Mouse (Mus musculus) G1E-ER4 (cell line): ENCODE results near the gene Il6ra. TPM values are rescaled to one million over a fixed set of nuclear protein-coding genes. Genes with fewer than 3 reads are reported as not detected.

Experiments used
- GATA1 ChIP-seq: IDR thresholded peaks from one replicate; pipeline ENCODE4 v1.8.0; 2012; ENCODE audit warnings: low read length, inconsistent platforms
- polyA plus RNA-seq: library from polyadenylated mRNA; stranded (reverse); fragments of >175 nt; gene quantifications from 2 replicates; pipeline ENCODE4 v1.2.3, GENCODE M21; 2012

The Il6ra gene
- polyA plus RNA-seq: not detected in 2 replicates

DNA sequence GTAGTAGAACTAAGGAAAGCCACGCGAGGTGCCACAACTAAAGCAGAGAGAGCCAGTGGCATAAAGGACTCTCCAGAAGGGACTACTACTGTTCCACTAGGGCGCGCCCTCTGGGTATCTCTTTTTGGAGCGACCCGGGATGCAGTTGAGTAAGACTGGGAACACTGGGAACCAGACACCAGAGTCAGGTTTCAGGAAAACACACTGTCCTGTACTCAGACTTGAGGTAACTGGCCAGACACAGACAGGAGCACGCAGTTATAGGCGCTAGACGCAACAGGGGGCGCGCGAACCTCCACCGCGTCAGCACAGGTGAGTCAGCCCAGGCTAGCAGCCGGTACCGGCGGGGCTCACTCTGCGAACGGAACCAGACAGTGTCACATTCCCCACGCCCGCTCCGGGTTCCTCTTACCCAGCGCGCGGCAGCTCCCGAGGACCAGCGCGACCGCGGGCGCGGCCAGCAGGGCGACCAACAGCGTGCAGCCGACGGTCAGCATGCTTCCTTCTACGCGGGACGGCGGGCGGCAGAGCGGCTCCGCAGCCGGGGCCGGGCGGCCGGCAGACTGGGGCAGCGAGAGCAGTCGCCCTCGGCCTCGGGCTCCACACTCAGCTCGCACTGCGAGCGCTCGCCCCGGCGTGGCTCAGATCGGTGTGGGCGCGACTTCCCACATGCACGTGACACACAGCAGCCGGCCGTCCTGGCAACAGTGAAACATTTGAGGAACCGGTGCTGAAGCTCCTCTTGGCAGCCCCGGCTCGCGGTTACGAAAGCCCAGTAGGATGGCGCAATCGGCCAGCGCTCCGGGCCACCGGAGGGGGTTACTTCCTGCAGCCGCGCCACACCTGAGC, at the start of gene Il6ra:
Il6ra (minus strand) TSS at position 654 of the 849 bp plus-strand sequence.
- TF ChIP-seq GATA1: no peak

DNA sequence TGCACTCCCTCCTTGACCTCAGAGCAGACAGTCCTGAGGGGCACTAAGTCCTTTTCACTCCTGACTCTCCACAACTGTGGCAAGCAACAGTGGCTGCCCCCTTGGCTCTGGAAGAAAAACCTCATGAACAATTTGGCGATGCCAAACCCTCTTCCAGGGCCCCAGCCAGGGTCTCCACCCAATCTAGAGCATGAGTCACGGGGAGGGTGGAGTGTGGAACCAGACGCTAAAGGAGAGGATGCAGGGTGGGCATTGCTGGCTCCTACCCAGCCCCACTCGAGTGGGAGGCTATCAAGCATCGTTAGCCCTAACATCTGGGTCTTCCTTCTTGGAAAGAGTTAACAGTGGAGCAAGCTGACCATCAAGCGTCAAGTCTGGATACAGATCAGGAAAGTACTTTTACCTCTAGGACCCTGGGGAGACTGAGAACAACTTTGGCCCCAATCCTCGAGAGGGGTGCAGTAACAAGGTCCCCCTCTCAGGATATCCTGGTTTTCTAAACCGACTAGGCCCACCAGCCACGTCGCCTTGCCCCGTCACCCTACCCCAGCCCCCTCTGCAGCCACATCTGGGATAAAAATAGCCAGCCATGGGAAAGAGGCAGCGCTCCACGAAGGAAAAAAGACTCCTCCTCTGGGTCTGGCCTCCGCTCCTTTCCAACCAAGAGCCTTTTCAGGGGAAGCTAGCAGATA, 49.2 kb upstream of the Il6ra start:
- no peak for TF ChIP-seq GATA1

DNA sequence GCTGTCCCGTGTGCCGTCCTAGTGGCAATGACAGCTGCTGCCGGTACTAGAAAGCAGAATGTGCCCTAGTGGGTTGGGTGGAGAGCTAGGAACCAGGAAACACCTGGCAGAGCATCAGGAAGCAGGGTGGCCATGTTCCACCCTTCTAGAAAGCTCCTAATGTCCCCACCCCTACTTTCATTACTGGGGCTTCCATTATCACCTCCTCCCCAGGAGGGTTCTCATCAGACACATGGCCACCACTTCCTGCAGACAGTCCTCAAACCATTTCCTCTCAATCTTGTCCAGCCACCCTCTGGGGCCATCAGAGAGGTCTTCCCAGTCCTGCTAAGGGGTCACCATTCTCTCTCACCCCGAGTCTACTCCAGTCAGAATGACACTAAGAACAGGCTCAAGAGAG, 48.4 kb upstream of the Il6ra start:
- TF ChIP-seq GATA1: no peak

DNA sequence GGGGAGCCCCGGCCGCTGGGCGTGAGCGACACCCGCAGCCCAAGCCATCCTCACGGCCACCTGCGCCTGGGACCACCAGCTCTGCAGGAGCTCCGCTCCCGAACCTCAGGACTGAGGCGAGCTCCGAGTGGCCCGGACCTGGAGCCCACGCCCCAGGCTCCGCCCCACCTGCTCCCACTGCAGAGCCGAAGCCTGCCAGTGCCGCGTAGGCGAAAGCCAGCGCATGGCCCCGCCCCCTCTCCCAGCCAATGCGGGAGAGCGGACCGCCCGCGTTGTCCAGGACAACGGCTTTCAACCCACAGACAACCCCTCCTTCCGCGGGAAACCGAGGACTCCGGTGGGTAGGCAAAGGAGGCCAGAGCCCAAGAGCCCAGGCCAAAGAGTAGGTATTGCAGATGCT, 47.5 kb upstream of the Il6ra start:
- TF ChIP-seq GATA1: no peak

DNA sequence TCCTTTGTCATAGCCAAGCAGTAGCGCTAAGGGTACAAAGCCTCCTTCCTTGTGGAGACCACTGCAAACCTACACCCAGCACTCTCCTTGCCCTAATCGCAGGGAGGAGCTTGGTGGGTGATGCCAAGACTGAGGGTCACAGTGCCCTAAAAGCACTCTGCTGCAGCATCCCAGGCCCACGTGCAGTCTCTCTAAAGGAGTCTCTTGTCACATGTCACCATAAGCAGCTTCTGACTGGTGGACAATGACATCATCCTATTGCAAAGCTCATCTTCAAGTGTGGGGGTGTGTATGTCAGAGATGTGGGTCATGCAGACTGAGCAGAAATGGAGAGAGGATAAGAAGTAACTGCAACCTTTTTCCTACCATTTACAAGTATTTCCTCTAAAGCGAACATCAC, 46.4 kb upstream of the Il6ra start:
- TF ChIP-seq GATA1: no peak

DNA sequence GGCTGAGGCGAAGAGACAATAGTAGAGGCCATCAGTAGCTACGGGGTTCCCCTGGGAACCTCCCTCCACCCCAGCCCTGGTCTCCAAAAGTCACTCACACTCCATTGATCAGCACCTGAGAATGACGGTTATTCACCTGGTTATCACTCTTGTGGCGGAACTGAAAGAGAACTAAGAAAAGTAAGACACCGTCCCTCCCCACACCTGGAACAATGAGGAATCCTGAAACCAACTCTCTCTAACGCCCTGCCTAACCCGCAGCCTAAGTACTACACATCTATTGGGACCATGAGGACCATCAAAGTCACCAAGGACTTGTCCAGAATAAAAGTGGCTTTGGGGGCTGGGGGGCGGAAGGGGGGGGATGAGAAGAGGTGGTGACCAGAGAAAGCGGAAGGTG, 44.9 kb upstream of the Il6ra start:
- TF ChIP-seq GATA1: no peak

DNA sequence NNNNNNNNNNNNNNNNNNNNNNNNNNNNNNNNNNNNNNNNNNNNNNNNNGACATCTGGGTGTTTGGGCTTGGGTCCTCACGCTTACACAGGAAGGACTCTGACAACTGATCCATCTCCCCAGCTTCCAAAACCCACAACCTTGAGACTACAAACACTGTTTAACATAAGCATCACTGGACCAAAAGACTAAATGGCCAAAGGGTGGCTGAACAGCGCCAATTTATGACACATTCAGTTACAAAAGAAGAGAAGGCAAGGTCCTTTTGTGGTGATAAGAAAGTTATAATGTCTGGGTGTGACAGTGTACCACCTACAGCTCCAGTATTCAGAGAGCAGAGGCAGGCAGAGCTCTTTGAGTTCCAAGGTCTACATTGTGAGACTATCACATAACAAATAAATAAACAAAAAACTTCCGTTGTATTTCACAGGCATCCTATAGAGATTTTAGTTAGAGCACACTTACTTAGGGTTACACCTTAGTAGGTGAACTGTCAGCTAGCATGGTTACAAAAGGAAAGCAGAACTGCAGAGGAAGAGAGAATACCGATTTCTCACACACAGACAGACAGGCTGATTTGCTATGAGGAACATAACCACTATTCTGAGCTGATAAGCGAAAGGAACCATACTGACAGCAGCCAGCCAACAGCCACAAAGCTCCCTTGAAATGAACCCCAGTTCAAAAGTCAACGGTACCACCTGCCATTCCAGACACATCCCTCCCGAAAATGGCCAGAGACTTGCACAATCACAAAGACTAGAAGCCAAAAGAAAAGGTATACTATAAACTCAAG, 43.4 kb upstream of the Il6ra start:
- no peak for TF ChIP-seq GATA1

DNA sequence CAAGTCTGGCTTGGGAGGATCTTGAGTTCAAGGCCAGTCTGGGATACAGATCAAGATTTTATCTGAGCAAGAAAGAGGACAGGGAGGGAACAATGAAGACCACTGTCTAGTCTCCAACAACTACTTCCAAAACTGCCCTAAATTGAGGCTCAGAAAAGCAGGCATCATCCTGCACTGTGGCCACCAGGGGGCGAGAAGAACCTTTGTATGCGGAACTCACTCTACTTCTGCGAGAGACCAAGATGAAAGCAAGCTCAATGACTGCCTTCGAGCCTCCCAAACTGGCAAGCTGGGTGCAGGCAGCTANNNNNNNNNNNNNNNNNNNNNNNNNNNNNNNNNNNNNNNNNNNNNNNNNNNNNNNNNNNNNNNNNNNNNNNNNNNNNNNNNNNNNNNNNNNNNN, 40.4 kb upstream of the Il6ra start:
- TF ChIP-seq GATA1: no peak

DNA sequence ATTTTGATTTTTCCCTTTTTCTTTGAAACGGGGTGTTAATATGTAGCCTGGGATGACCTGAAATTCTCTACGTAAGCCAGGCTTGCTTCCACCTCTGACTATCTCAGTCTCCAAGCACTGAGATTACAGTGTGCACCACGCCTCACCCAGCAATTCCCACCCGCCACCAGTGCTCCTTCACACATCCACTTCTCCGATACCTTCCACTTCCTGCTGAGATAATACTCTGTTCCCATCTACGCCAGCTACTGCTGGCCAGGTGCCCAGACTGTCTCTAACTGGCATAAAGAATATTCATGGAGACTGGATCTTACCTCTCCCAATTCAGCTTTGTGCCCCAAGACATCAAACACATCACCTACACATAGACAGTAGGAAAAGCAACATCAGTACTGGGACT, 35.7 kb upstream of the Il6ra start:
- TF ChIP-seq GATA1: no peak

DNA sequence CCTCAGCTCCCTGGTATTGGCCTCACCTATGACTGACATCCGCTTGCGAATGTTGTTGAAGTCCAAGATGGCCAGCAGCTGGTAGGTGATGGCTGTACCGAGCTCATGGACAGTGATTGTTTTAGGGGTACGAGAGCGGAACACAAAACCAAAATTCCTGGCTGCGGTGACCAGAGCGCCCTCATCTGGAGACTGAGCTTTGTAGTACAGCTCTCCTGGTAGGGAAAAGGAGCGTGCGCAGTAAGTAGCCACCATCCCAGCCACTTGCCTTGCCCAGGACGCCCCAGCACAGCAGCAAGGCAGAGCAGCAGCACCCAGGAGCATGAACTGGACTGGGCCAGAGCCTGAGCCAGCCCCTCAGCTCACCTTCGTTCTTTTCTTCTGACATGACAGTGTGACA, 35.0 kb upstream of the Il6ra start:
- no peak for TF ChIP-seq GATA1

DNA sequence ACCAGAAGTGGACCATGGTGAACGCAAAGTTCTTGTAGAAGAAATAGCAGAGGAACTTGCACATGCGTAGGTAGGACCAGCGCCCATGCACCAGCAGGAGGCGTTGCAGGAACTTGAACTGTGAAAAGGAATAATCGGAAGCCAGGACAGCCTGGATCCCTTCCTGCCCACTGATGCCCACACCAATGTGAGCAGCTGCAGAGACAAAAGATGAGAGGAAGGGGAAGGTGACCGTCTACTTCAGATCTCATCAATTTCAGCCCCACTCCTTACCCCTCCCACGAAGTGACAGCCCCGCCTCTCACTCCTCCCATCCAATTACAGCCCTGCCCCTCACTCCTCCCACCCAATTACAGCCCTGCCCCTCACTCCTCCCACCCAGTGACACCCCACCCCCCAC, 32.0 kb upstream of the Il6ra start:
- TF ChIP-seq GATA1: no peak

DNA sequence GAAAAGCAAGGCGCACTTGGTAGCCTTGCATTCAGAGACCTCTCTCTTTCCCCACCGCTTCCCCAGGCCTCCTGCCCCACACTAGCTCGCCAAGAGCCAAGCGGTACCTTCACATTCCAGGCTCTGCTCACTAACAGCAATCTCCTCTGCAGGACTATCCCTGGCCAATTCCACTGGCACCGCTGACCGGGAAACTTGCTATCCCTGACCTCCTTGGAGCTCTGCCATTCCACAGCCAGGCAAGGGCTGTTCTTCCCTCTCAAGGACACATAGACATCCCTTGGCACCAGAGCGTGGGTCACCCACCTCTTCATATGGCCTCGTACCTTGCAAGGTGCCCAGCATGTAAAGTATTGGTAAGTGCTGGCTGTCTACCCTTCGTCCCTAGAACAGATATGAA, 29.9 kb upstream of the Il6ra start:
- TF ChIP-seq GATA1: no peak

DNA sequence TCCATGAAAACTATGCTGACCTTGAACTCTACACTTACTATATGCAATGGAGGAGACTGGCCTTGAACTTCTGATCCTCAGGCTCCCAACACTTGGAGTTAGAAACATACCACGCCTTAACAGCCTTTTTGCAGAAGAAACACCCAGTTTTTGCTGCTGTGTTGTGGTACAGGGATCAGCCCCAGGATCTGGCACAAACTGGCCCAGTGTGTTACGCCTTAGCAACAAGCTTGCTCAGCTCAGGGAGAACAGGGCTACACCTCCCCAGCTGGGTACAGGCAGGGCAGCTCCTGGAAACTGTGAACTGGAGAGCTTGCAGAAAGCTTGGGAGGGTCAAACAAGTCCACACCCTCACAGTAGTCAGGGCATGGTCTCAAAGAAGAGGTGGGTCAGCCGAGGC, 23.5 kb upstream of the Il6ra start:
- TF ChIP-seq GATA1: no peak

DNA sequence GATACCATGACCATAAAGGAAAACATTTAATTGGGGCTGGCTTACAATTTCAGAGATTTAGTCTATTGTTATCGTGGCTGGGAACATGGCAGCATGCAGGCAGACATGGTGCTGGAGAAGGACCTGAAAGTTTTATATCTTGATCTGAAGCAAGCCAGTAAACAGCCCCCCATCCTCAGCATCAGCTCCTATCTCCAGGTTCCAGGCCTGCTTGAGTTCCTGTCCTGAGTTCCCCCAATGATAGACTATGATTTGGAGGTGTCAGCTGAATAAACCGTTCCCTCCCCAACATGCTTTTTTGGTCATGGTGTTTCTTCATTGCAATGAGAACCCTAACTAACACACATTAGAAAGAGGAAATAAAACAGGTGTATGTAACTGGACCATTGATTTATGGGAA, 19.9 kb upstream of the Il6ra start:
- TF ChIP-seq GATA1: no peak

DNA sequence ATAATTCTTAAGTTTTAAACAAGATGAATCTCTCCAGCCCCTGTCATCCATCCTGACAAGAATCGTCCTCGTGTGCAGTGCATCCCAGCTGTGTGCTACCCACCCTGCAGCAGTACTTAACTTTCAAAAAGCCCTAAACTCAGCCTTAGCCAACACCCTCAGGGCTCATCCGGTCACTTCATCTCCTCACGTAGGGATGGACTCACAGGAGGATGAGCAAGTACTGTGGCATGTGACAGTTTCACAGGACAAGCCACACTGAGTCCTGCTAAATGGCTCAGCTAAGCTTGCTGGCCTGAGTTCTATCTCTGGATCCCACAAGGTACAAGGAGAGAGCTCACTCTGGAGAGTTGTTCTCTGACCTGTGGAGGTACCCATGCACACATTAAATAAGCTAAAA, 16.0 kb upstream of the Il6ra start:
- no peak for TF ChIP-seq GATA1

DNA sequence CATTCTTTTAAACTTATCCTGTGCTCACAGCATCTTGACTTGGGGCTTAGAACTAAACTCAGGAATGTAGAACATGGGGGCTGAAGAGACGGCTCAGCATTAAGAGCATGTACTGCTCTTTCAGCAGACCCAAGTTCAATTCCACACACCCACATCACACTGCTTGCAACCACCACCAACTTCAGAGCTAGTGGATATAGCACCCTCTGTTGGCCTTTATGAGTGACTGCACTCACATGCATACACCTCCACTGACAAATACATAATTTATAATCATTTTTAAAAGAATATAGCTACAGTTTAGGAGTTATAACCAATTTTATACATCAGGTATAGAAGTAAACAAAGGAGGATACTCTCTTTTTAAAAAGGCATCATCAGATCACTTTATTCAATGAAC, 13.4 kb upstream of the Il6ra start:
- no peak for TF ChIP-seq GATA1
